Mouse (Mus musculus) B cell, adult 67 days (primary cell): ENCODE measurements around the gene Rsbn1. TPM values are rescaled to one million over a fixed set of nuclear protein-coding genes. Genes with fewer than 3 reads are reported as not detected.

Experiments used
- total RNA-seq, 2 experiments: library from RNA; stranded (reverse); gene quantifications; 4 replicates each; pipeline ENCODE4 v1.2.4; 2023

Rsbn1 gene
- total RNA-seq = 10 to 100 TPM; 52.5 to 52.8 TPM

DNA sequence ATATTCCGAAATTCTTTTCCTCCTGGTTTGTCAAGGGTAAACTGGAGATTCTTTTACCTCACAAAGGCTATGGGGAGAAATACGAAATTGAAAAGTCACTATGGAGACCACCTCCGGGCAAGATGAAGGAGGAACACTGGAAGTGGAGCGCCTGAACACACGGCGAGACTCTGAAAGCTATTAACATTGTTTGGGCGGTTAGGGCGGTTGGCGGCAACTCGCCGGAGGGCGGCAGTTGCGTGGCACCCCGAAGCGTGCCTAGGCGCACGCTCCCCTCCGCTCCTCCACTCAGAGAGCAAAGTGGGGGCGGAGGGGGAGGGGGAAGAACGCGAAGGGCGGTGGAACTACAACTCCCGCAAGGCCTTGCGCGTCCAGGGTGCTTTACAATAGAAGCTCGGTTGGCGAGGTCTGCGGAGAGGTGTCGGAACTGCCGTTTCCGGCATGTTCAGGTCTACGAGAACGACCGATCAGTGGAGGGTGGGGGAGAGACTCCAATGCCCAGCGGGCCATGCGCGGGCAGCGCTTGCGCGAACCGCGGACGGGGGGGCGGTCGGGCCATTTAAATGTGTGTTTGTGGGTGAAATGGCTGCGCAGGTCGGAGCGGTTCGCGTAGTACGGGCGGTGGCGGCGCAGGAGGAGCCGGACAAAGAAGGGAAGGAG lies at the start of gene Rsbn1:
Gene Rsbn1, plus strand, starts transcription at position 111 of the 660 bp plus-strand sequence.

DNA sequence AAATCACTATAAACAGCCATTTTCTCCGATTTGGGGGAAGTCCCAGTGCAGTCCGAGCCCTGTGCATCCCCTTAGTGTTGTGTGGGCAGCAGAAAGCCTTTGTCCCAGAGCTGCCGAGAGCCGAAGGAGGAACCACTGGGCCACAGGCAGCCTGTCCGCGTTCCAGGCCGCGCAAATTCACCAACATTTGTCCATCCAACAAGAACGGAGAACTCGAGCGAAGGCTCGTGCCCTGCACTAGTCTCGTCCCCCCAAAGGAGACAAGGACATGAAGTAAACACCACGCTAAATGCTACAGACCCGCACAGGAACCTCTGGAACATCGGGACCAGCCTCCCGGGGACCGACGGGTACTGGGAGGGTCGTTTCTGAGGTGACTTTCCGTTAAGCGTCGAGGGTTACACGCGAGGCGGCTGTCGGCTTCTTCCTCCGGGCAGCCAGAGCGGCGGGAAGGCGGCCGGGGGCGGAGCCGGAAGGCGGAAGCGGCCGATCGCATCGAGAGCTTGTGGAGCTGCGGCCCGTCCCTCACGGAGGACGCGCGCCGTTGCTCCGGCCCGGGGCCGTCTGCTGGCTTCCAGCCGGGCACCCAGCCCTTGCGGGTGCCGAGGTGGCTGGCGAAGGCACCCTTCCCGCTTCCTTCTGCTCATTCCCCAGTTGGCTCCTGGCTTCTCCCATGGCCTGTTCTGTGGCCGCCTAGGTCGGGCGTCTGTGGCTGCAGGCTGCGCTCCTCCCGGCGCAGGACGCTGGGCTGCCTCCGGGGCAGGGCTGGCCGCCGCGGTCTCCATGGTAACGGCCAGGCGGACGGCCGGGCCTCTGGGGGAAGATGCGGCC lies 54.2 kb downstream of the Rsbn1 start, which contains the start of gene Phtf1:
Gene Phtf1, plus strand, starts transcription at position 250 of the 831 bp plus-strand sequence.

Other genes starting within 250 kb of the Rsbn1 start
- gene Olfml3, start 176.1 kb upstream of the Rsbn1 start, total RNA-seq = 1 to 10 TPM; 3.1 to 3.5 TPM
- gene Gm10964, start 174.8 kb upstream of the Rsbn1 start, total RNA-seq = not detected
- 100 to 1,000 TPM; 241 to 255 TPM for gene Hipk1, start 122.6 kb upstream of the Rsbn1 start, total RNA-seq
- gene Dclre1b, start 104.7 kb upstream of the Rsbn1 start, total RNA-seq = 10 to 100 TPM; 23.8 to 30.6 TPM
- gene Ap4b1, start 104.6 kb upstream of the Rsbn1 start, total RNA-seq = 10 to 100 TPM; 27.3 to 30.1 TPM
- gene Gm43064, start 104.5 kb upstream of the Rsbn1 start, total RNA-seq = 1 to 10 TPM in 1 of 2 experiments, not detected in 1; 2.0 TPM
- under 1 TPM; 0.71 to 0.75 TPM for gene Bcl2l15, start 81.5 kb upstream of the Rsbn1 start, total RNA-seq
- 100 to 1,000 TPM in 1 of 2 experiments, 10 to 100 TPM in 1; 85.5 to 110 TPM for gene Ptpn22, start 54.3 kb upstream of the Rsbn1 start, total RNA-seq
- 10 to 100 TPM; 22.1 to 24.2 TPM for gene Phtf1, start 54.0 kb downstream of the Rsbn1 start, total RNA-seq